Mouse (Mus musculus) ovary, adult 18-20 months (tissue): ENCODE measurements around the gene Scd4.

Experiments
- DNase-seq: peaks from one replicate; pipeline ENCODE4 v3.0.0; 2022; ENCODE audit warnings: low spot score, mixed read lengths

Gene Scd4

GRCm38 (mm10) chr19:44332833-44333623 lies at the start of gene Scd4:
Gene Scd4, plus strand, starts transcription at chr19:44333092.
- peak; percentile 61 for DNase-seq

GRCm38 (mm10) chr19:44283157-44284024 lies 49.5 kb upstream of the Scd4 start:
- no peak for DNase-seq

GRCm38 (mm10) chr19:44284025-44284695 lies 48.7 kb upstream of the Scd4 start:
- DNase-seq, result peak; percentile 89

- DNase-seq, result no peak
These were observed 48.2 kb upstream of the Scd4 start for GRCm38 (mm10) chr19:44284723-44285122.

- DNase-seq, result no peak
These were observed 47.3 kb upstream of the Scd4 start for GRCm38 (mm10) chr19:44285554-44285953.

- no peak for DNase-seq
These were observed 46.8 kb upstream of the Scd4 start for GRCm38 (mm10) chr19:44286109-44286508.

GRCm38 (mm10) chr19:44287415-44288110 lies 45.3 kb upstream of the Scd4 start:
- no peak for DNase-seq

- DNase-seq, result no peak
These were observed 40.8 kb upstream of the Scd4 start for GRCm38 (mm10) chr19:44292083-44292482.

- no peak for DNase-seq
These were observed 40.4 kb upstream of the Scd4 start for GRCm38 (mm10) chr19:44292483-44292882.

GRCm38 (mm10) chr19:44292941-44293768 lies 39.7 kb upstream of the Scd4 start, which contains the start of gene Scd2:
Gene Scd2, plus strand, starts transcription at chr19:44293674.
- DNase-seq, result peak; percentile 51

- DNase-seq, result peak; percentile 95
These were observed 38.9 kb upstream of the Scd4 start for GRCm38 (mm10) chr19:44293769-44294551.

GRCm38 (mm10) chr19:44294588-44295041 lies 38.3 kb upstream of the Scd4 start:
- peak; percentile 80 for DNase-seq

- DNase-seq, result no peak
These were observed 37.6 kb upstream of the Scd4 start for GRCm38 (mm10) chr19:44295251-44295650.

GRCm38 (mm10) chr19:44295741-44296140 lies 37.2 kb upstream of the Scd4 start:
- DNase-seq, result peak; percentile 74

GRCm38 (mm10) chr19:44296186-44296585 lies 36.7 kb upstream of the Scd4 start:
- DNase-seq, result no peak

- peak; percentile 53 for DNase-seq
These were observed 35.7 kb upstream of the Scd4 start for GRCm38 (mm10) chr19:44297068-44297760.

- DNase-seq, result no peak
These were observed 35.0 kb upstream of the Scd4 start for GRCm38 (mm10) chr19:44297862-44298261.

GRCm38 (mm10) chr19:44299078-44299477 lies 33.8 kb upstream of the Scd4 start:
- no peak for DNase-seq

- no peak for DNase-seq
These were observed 33.0 kb upstream of the Scd4 start for GRCm38 (mm10) chr19:44299902-44300301.
